Mouse (Mus musculus) ES-Bruce4 (cell line): ENCODE measurements around the gene Wdhd1. TPM values are rescaled to one million over a fixed set of nuclear protein-coding genes. Genes with fewer than 3 reads are reported as not detected.

Experiments used
- H3K27ac ChIP-seq: 2 replicates; pipeline ENCODE4 v1.5.1; 2012; ENCODE audit warnings: low read length, inconsistent platforms; ENCODE audit not compliant: insufficient read depth
- H3K27me3 ChIP-seq: 2 replicates; pipeline ENCODE4 v1.6.1; 2012; ENCODE audit warnings: mild to moderate bottlenecking, low read length, inconsistent platforms; ENCODE audit not compliant: control insufficient read depth, poor library complexity, insufficient read depth, severe bottlenecking
- H3K36me3 ChIP-seq: 2 replicates; pipeline ENCODE4 v1.6.1; 2012; ENCODE audit warnings: inconsistent platforms, mild to moderate bottlenecking, low read length, moderate library complexity; ENCODE audit not compliant: control insufficient read depth, poor library complexity, insufficient read depth, severe bottlenecking
- H3K4me1 ChIP-seq: one replicate; pipeline ENCODE4 v1.8.1; 2011; ENCODE audit warnings: low read length; ENCODE audit not compliant: control insufficient read depth, insufficient read depth
- H3K4me3 ChIP-seq: 2 replicates; pipeline ENCODE4 v1.5.1; 2011; ENCODE audit warnings: low read depth, mild to moderate bottlenecking, low read length
- H3K9ac ChIP-seq: 2 replicates; pipeline ENCODE4 v1.6.1; 2012; ENCODE audit warnings: low read depth, mild to moderate bottlenecking, inconsistent platforms; ENCODE audit not compliant: poor library complexity, severe bottlenecking
- H3K9me3 ChIP-seq: replicated peaks from 2 replicates; pipeline ENCODE4 v1.6.1; 2012; ENCODE audit warnings: mild to moderate bottlenecking, low read length, inconsistent platforms; ENCODE audit not compliant: control insufficient read depth, poor library complexity, insufficient read depth, severe bottlenecking
- CTCF ChIP-seq: IDR thresholded peaks from one replicate; pipeline ENCODE4 v1.8.1; 2011; ENCODE audit warnings: low read depth, low read length
- EP300 ChIP-seq: IDR thresholded peaks from 2 replicates; pipeline ENCODE4 v1.6.1; 2011; ENCODE audit warnings: low read depth, low read length; ENCODE audit not compliant: insufficient read depth
- POLR2A ChIP-seq: IDR thresholded peaks from one replicate; pipeline ENCODE4 v1.8.1; 2011; ENCODE audit warnings: low read length; ENCODE audit not compliant: insufficient read depth
- polyA plus RNA-seq: library from polyadenylated mRNA; stranded (reverse); fragments of >200 nt; gene quantifications from 2 replicates; pipeline ENCODE4 v1.2.4, GENCODE M21; 2011; ENCODE audit warnings: low read depth; ENCODE audit not compliant: missing spikeins, insufficient read depth, insufficient read length

Wdhd1 gene
- polyA plus RNA-seq, 1 experiment, result 55.4 TPM

DNA sequence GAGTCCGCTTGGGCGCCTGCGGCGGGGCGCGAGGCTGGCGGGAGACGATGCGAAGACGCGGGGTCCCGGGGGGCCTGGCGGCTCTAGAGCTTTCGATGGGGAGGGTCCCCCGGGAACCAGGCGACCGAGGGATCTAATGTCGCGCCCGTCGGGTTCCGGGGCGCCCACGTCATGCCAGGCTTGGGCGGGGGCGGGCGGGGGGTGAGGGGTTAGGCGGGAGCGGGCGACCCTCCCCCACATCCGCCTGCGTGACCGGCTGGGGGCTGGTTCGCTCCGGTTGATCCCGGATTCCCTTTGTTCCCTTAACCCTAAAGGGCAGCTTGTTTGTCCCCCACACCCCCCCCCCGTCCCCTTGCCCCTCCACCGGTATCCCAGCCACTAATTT, 21.7 kb upstream of the Wdhd1 start:
- no peak for TF ChIP-seq POLR2A
- TF ChIP-seq EP300, result no peak
- TF ChIP-seq CTCF, result no peak
- peak overlapping the region; percentile 82 for H3K9ac ChIP-seq

DNA sequence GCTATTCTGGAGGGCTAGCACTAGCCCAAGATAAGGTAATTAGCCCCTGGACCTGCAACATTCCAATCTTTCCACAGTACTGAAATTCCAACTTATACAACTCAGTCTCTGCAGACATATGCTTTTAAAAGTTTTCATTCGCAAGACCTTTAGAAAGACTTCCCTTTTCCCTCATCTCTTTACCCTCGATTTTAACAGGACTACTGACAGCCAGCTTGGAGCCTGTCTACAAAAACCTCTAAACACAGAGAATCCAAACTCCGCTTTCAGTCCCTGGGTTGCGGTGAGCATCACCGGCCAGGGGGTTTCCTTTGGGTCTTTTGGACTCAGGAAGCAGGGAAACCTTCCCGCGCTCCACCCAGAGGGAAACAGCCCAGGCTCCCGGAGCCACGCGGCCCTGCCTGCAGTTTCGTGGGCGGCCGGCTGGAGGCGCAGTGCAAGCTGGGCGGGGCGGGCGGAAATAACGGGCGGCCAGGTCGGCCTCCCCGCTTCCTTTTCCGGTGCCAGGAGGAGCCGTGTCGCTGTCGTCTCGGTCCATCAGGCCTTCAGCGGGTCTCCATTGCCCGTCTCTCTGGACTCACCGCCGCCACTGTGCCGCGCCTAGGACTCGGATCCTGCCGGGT, 21.2 kb upstream of the Wdhd1 start, which contains the start of gene Mapk1ip1l:
Mapk1ip1l (plus strand) TSS at position 482 of the 623 bp plus-strand sequence.
- H3K4me1 ChIP-seq, result no peaks in the 10 kb centered on the region
- peak within 1 kb of the TSS; percentile 82 for H3K9ac ChIP-seq
- TF ChIP-seq CTCF (peak; percentile 65), POLR2A (peak; percentile 21), EP300 (peak; percentile 51; the same call in 1 of the 2 replicates)
- peak within 1 kb of the TSS; percentile 78 for H3K4me3 ChIP-seq
- H3K27ac ChIP-seq, result peak within 1 kb of the TSS; percentile 87
- no peaks in the 10 kb centered on the region for H3K9me3 ChIP-seq
- H3K27me3 ChIP-seq, result no peaks in the 10 kb centered on the region
- peaks cover 19% of the 10 kb centered on the region for H3K36me3 ChIP-seq

More for the DNA sequence above, 21.7 kb upstream of the Wdhd1 start:
- peak overlapping the region; percentile 74 for H3K4me3 ChIP-seq
- peaks cover 19% of the 10 kb centered on the region for H3K36me3 ChIP-seq
- H3K27ac ChIP-seq, result peak overlapping the region; percentile 77
- H3K4me1 ChIP-seq, result no peaks in the 10 kb centered on the region
- H3K9me3 ChIP-seq, result no peaks in the 10 kb centered on the region
- no peaks in the 10 kb centered on the region for H3K27me3 ChIP-seq

DNA sequence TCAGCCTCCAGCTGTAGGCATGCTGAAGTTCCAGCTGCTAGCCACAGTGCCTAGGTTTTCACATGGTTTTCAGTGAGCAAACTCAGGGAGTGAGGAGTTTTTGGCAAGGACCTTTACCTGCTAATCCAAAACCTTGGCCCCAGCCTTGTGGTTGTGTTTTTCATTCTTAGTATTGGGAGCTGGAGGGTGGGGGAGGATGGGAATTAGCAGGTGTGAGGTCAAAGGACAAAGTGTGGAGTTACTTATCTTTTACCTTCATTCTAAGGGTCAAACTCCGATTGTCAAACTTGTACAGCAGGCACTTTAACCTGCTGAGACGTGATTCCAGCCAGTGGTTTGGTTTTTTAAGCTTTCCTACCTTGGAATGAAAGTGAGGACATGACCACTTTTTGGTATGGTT, 19.6 kb upstream of the Wdhd1 start:
- no peak overlapping the region for H3K9ac ChIP-seq
- no peak overlapping the region for H3K4me3 ChIP-seq
- H3K27me3 ChIP-seq, result no peaks in the 10 kb centered on the region
- H3K9me3 ChIP-seq, result no peaks in the 10 kb centered on the region
- H3K36me3 ChIP-seq, result peaks cover 11% of the 10 kb centered on the region
- TF ChIP-seq EP300 (no peak), CTCF (no peak), POLR2A (no peak)
- no peaks in the 10 kb centered on the region for H3K4me1 ChIP-seq
- H3K27ac ChIP-seq, result peak overlapping the region; percentile 79

- Histone ChIP-seq H3K9me3 (no peaks in the 10 kb centered on the region), H3K4me3 (no peak overlapping the region), H3K27ac (no peak overlapping the region), H3K9ac (no peak overlapping the region), H3K4me1 (no peaks in the 10 kb centered on the region), H3K27me3 (no peaks in the 10 kb centered on the region), H3K36me3 (peaks cover 6% of the 10 kb centered on the region)
- TF ChIP-seq EP300 (no peak), CTCF (no peak), POLR2A (no peak)
Measured at GRCm38 (mm10) chr14:47294136-47294535, 17.5 kb upstream of the Wdhd1 start.

DNA sequence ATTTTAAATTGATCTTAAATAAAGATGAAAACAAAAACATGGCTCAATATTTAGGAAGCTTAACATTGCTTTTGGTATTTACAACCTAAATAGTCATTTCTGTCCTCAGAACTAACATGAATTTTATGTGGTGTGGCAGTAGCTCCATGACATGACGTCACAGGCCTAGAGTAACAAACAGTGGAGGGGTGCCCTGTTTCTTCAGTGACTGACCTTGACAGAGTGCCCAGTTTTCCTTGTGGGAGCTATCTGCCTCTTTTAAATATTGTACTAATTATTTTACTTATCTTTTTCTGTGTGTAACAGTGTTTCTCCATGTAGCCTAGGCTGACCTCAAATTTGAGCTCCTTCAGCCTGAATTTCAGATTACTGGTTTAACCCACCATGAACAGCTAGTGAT, 15.1 kb upstream of the Wdhd1 start:
- Histone ChIP-seq H3K4me3 (no peak overlapping the region), H3K9me3 (no peaks in the 10 kb centered on the region), H3K27ac (no peak overlapping the region), H3K9ac (no peak overlapping the region), H3K4me1 (no peaks in the 10 kb centered on the region), H3K36me3 (peaks cover 6% of the 10 kb centered on the region), H3K27me3 (no peaks in the 10 kb centered on the region)
- TF ChIP-seq EP300 (no peak), CTCF (no peak), POLR2A (no peak)

DNA sequence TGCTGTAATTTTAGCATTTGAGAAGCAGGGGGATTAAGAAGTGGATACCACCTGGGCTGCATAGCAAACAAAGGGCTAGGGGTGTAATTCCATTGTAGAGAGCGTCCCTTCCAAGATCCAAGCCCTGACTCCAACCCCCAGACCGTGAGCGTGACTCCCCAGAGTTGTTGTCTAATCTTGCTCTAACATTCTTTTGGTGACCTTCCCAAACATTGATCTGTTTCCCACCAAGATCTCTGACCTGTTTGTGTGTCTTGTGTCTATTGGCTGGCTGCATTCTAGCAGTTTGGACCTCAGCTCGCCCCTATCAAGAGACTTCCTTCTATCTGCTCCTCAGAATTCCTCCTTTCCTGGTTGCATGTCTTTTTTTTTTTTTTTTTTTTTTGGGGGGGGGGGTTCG, 10.4 kb upstream of the Wdhd1 start:
- H3K27ac ChIP-seq, result no peak overlapping the region
- H3K9ac ChIP-seq, result no peak overlapping the region
- H3K4me3 ChIP-seq, result no peak overlapping the region
- no peaks in the 10 kb centered on the region for H3K9me3 ChIP-seq
- peaks cover 6% of the 10 kb centered on the region for H3K36me3 ChIP-seq
- no peaks in the 10 kb centered on the region for H3K4me1 ChIP-seq
- TF ChIP-seq EP300 (no peak), POLR2A (no peak), CTCF (no peak)
- H3K27me3 ChIP-seq, result no peaks in the 10 kb centered on the region
